Mouse (Mus musculus): Measurements from ENCODE around the gene Ogg1.
A peak's percentile ranks its signal among the peaks of the same experiment; 100 is the strongest.

The Ogg1 gene

GRCm38 (mm10) chr6:113368577-113368976, 41.8 kb downstream of the Ogg1 start:
- no peak for DNase-seq (ENCODE audit: low spot score in 2 of 2)

GRCm38 (mm10) chr6:113370194-113370929, 43.6 kb downstream of the Ogg1 start:
- DNase-seq (ENCODE audit: low spot score in 2 of 2), result no peak

GRCm38 (mm10) chr6:113373491-113373890, 46.7 kb downstream of the Ogg1 start:
- no peak for DNase-seq (ENCODE audit: low spot score in 2 of 2)

GRCm38 (mm10) chr6:113377172-113377495, 50.4 kb downstream of the Ogg1 start:
- no peak for DNase-seq (ENCODE audit: low spot score in 2 of 2)

- peak; percentile 82 to 91 for DNase-seq (ENCODE audit: low spot score in 2 of 2)
Measured at GRCm38 (mm10) chr6:113377496-113378385, 51.0 kb downstream of the Ogg1 start, which contains the start of the genes Tada3 and Arpc4. Tada3 (minus strand) TSS chr6:113377883. Arpc4 (plus strand) TSS chr6:113378115.

- DNase-seq (ENCODE audit: low spot score in 2 of 2), result no peak
Measured at GRCm38 (mm10) chr6:113379246-113379645, 52.5 kb downstream of the Ogg1 start.

GRCm38 (mm10) chr6:113380480-113380879, 53.7 kb downstream of the Ogg1 start:
- no peak for DNase-seq (ENCODE audit: low spot score in 2 of 2)

GRCm38 (mm10) chr6:113384351-113384927, 57.7 kb downstream of the Ogg1 start:
- DNase-seq (ENCODE audit: low spot score in 2 of 2), result peak in 1 of 2 experiments; percentile 43
